Mouse (Mus musculus) olfactory bulb, adult 2 months (tissue): Measurements from ENCODE around the gene Krtdap.

ENCODE experiments used
- CTCF ChIP-seq: fragments of 200-500 bp; IDR thresholded peaks from 2 replicates; pipeline ENCODE4 v1.5.1; 2012; ENCODE audit warnings: low read depth, mild to moderate bottlenecking, low read length, moderate library complexity; ENCODE audit not compliant: insufficient read depth
- POLR2A ChIP-seq: fragments of 200-500 bp; IDR thresholded peaks from 2 replicates; pipeline ENCODE4 v1.6.1; 2012; ENCODE audit warnings: mild to moderate bottlenecking, low read depth, low read length, moderate library complexity; ENCODE audit not compliant: insufficient read depth

DNA sequence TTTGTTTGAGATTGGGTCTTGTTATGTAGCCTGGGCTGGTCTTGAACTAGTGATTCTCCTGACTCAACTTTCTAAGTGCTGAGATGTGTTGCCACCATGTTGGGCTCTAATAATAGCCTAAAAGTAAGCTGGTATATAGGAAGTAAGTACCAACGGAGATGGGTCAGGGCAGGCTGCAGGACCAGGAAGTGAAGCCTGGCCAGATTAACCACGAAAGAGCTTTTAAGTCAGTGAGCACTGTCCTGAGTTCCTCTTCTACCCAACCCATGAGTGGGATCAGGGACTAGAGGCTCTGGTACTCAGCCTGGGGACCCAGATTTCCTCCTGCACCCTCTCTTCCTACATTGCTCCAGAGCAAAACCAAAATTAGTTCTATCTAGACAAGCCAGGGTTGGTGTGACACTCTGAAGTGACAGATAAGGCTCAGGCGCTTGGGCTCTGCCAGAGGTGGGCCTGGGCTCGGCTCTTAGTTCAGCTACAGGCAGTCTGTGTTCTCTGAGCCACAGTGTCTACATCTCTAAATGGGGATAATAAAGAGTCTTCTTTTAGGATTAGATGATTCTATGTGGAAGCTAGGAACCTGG is 25.8 kb upstream of the Krtdap start:
- TF ChIP-seq CTCF (no peak), POLR2A (no peak)
